Mouse (Mus musculus) intestine, embryonic 16.5 days (tissue): ENCODE results near the gene Sh3tc1. TPM values are rescaled to one million over a fixed set of nuclear protein-coding genes. Genes with fewer than 3 reads are reported as not detected.

Source experiments
- ATAC-seq: fragments of 200-750 bp; cut with Nextera tagmentation; 2 replicates; pipeline ENCODE4 v1.8.0; 2017; ENCODE audit warnings: moderate TSS enrichment, moderate library complexity
- H3K27ac ChIP-seq: fragments of 300-500 bp; sonication (generic); 2 replicates; pipeline ENCODE4 v1.5.1; 2014; ENCODE audit warnings: mild to moderate bottlenecking, low read length
- H3K27me3 ChIP-seq: fragments of 300-500 bp; sonication (generic); replicated peaks from 2 replicates; pipeline ENCODE4 v1.6.1; 2014; ENCODE audit warnings: low read length, control low read depth, mixed read lengths; ENCODE audit not compliant: control insufficient read depth, insufficient read depth
- H3K36me3 ChIP-seq: fragments of 300-500 bp; sonication (generic); 2 replicates; pipeline ENCODE4 v1.6.1; 2014; ENCODE audit warnings: low read length, control low read depth; ENCODE audit not compliant: control insufficient read depth, insufficient read depth
- H3K4me1 ChIP-seq: fragments of 300-500 bp; sonication (generic); 2 replicates; pipeline ENCODE4 v1.6.1; 2014; ENCODE audit warnings: low read length, control low read depth, mixed read lengths; ENCODE audit not compliant: control insufficient read depth, insufficient read depth
- H3K4me2 ChIP-seq: fragments of 300-500 bp; sonication (generic); 2 replicates; pipeline ENCODE4 v1.6.1; 2014; ENCODE audit warnings: low read depth, low read length, control low read depth
- H3K4me3 ChIP-seq: fragments of 300-500 bp; sonication (generic); 2 replicates; pipeline ENCODE4 v1.5.1; 2014; ENCODE audit warnings: mild to moderate bottlenecking, low read length
- H3K9ac ChIP-seq: fragments of 300-500 bp; sonication (generic); 2 replicates; pipeline ENCODE4 v1.6.1; 2014; ENCODE audit warnings: low read depth, low read length
- H3K9me3 ChIP-seq: fragments of 300-500 bp; sonication (generic); 2 replicates; pipeline ENCODE4 v1.6.1; 2016; ENCODE audit warnings: low read length, control low read depth; ENCODE audit not compliant: control insufficient read depth
- WGBS: fragments of 180-500 bp; shearing (Covaris S2); extraction: QIAGEN DNeasy Blood & Tissue Kit; methylation state at CpG from one replicate; pipeline ENCODE4 v1.1.7; 2014; 5-methylcytosine and 5-hydroxymethylcytosine counted together
- polyA plus RNA-seq: library from polyadenylated mRNA; unstranded; fragments of >200 nt; fragmentation: Nextera tagmentation; extraction: Ambion mirVana; gene quantifications from 2 replicates; pipeline ENCODE4 v1.2.1, GENCODE M21; 2015

The Sh3tc1 gene
- polyA plus RNA-seq, 1 experiment from 2014 or later, result 18.4 TPM

GRCm38 (mm10) chr5:35743990-35744722, 4.4 kb upstream of the Sh3tc1 start:
- Histone ChIP-seq H3K4me2 (no peak overlapping the region), H3K9me3 (no peaks in the 10 kb centered on the region), H3K36me3 (no peaks in the 10 kb centered on the region), H3K4me3 (no peak overlapping the region), H3K9ac (no peak overlapping the region), H3K27me3 (no peaks in the 10 kb centered on the region), H3K27ac (no peak overlapping the region), H3K4me1 (peaks cover 18% of the 10 kb centered on the region)
- WGBS, result 77% methylated on average over 7 of the region's 7 CpGs
- no peak for ATAC-seq

GRCm38 (mm10) chr5:35743238-35743951, 3.6 kb upstream of the Sh3tc1 start:
- WGBS, result 70% methylated on average over 8 of the region's 8 CpGs
- H3K27ac ChIP-seq, result no peak overlapping the region
- peaks cover 21% of the 10 kb centered on the region for H3K4me1 ChIP-seq
- no peaks in the 10 kb centered on the region for H3K9me3 ChIP-seq
- H3K27me3 ChIP-seq, result no peaks in the 10 kb centered on the region
- H3K4me3 ChIP-seq, result no peak overlapping the region
- ATAC-seq, result no peak
- no peaks in the 10 kb centered on the region for H3K36me3 ChIP-seq
- no peak overlapping the region for H3K4me2 ChIP-seq
- no peak overlapping the region for H3K9ac ChIP-seq

- no peak overlapping the region for H3K4me2 ChIP-seq
- 48% methylated on average over 13 of the region's 13 CpGs for WGBS
- 0 out of 2 replicates have a peak overlapping the region, but pooled peaks have one; percentile 4 for H3K9ac ChIP-seq
- no peak overlapping the region for H3K27ac ChIP-seq
- no peaks in the 10 kb centered on the region for H3K27me3 ChIP-seq
- H3K36me3 ChIP-seq, result no peaks in the 10 kb centered on the region
- no peaks in the 10 kb centered on the region for H3K9me3 ChIP-seq
- no peak for ATAC-seq
- H3K4me3 ChIP-seq, result no peak overlapping the region
- H3K4me1 ChIP-seq, result peaks cover 32% of the 10 kb centered on the region
Measured at GRCm38 (mm10) chr5:35741225-35741820, 1.5 kb upstream of the Sh3tc1 start.

- no peak overlapping the region for H3K4me2 ChIP-seq
- WGBS, result 16% methylated on average over 10 of the region's 10 CpGs
Measured at GRCm38 (mm10) chr5:35740716-35741115, 929 bp upstream of the Sh3tc1 start.

GRCm38 (mm10) chr5:35739005-35739404, 782 bp downstream of the Sh3tc1 start:
- WGBS, result 74% methylated on average over 2 of the region's 2 CpGs
- Histone ChIP-seq H3K4me1 (peaks cover 32% of the 10 kb centered on the region), H3K27ac (peak overlapping the region; percentile 87), H3K4me3 (peak overlapping the region; percentile 40), H3K36me3 (no peaks in the 10 kb centered on the region), H3K9ac (peak overlapping the region; percentile 45), H3K9me3 (no peaks in the 10 kb centered on the region), H3K4me2 (peak overlapping the region; percentile 42), H3K27me3 (no peaks in the 10 kb centered on the region)
- ATAC-seq, result no peak

More at GRCm38 (mm10) chr5:35740716-35741115, 929 bp upstream of the Sh3tc1 start:
- Histone ChIP-seq H3K9me3 (no peaks in the 10 kb centered on the region), H3K4me3 (no peak overlapping the region), H3K27me3 (no peaks in the 10 kb centered on the region), H3K36me3 (no peaks in the 10 kb centered on the region), H3K27ac (peak overlapping the region; percentile 74), H3K9ac (0 out of 2 replicates have a peak overlapping the region, but pooled peaks have one; percentile 2), H3K4me1 (peaks cover 32% of the 10 kb centered on the region)
- no peak for ATAC-seq

GRCm38 (mm10) chr5:35737231-35737901, 2.4 kb downstream of the Sh3tc1 start:
- no peaks in the 10 kb centered on the region for H3K27me3 ChIP-seq
- peak overlapping the region; percentile 87 for H3K27ac ChIP-seq
- WGBS, result 45% methylated on average over 20 of the region's 20 CpGs
- H3K4me1 ChIP-seq, result peaks cover 35% of the 10 kb centered on the region
- no peaks in the 10 kb centered on the region for H3K9me3 ChIP-seq
- H3K36me3 ChIP-seq, result no peaks in the 10 kb centered on the region
- peak overlapping the region; percentile 40 for H3K4me3 ChIP-seq
- peak; percentile 78 for ATAC-seq
- H3K9ac ChIP-seq, result peak overlapping the region; percentile 25; the same call in 1 of the 2 replicates
- peak overlapping the region; percentile 42 for H3K4me2 ChIP-seq

GRCm38 (mm10) chr5:35733523-35733922, 6.3 kb downstream of the Sh3tc1 start:
- no peak for ATAC-seq
- Histone ChIP-seq H3K27ac (no peak overlapping the region), H3K9me3 (no peaks in the 10 kb centered on the region), H3K9ac (no peak overlapping the region), H3K36me3 (no peaks in the 10 kb centered on the region), H3K4me2 (no peak overlapping the region), H3K4me3 (no peak overlapping the region), H3K27me3 (no peaks in the 10 kb centered on the region), H3K4me1 (peaks cover 28% of the 10 kb centered on the region)
- WGBS, result 72% methylated on average over 2 of the region's 2 CpGs

GRCm38 (mm10) chr5:35731006-35731405, 8.8 kb downstream of the Sh3tc1 start:
- no peak for ATAC-seq
- Histone ChIP-seq H3K4me2 (no peak overlapping the region), H3K9ac (no peak overlapping the region), H3K27me3 (no peaks in the 10 kb centered on the region), H3K27ac (no peak overlapping the region), H3K36me3 (no peaks in the 10 kb centered on the region), H3K9me3 (no peaks in the 10 kb centered on the region), H3K4me3 (no peak overlapping the region), H3K4me1 (peaks cover 18% of the 10 kb centered on the region)
- WGBS, result 78% methylated on average over 4 of the region's 4 CpGs

- Histone ChIP-seq H3K4me2 (no peak overlapping the region), H3K36me3 (no peaks in the 10 kb centered on the region), H3K27ac (no peak overlapping the region), H3K9me3 (no peaks in the 10 kb centered on the region), H3K4me1 (peaks cover 18% of the 10 kb centered on the region), H3K27me3 (no peaks in the 10 kb centered on the region), H3K4me3 (no peak overlapping the region), H3K9ac (no peak overlapping the region)
- no peak for ATAC-seq
- 65% methylated on average over 1 of the region's 1 CpGs for WGBS
Measured at GRCm38 (mm10) chr5:35730552-35730951, 9.2 kb downstream of the Sh3tc1 start.
